ENCODE assay signal across 11 mouse cellular contexts in the genomic region with DNA sequence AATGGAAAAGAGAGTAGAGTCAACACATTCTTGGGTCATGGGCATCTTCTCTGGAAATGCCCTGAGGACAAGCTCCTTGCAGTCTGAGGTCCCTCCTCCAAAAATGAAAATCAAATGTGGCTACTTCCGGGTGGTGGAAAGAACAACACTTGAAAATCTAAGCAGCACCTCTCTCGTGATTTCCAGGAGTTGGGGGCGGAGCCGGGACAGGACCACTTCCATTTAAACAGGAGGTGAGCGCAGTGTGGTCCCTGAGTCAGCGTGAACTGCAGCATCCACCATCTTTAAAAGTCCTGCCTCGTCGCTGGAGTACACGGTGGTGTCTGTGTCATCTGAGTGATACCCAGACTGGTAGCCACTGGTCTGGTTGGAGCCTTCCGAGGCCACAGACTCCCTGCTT. TPM values are rescaled to one million over a fixed set of nuclear protein-coding genes. Genes with fewer than 3 reads are reported as not detected.
DNase-seq lines count a peak whose midpoint lies in the region; ATAC-seq lines count a peak whose summit lies in the region.
"Had no signal": no experiment of that assay in that cellular context is flagged by ENCODE, and none has a peak within 500 bp of the region (broad histone marks: within the 10 kb centered on the region; RNA-seq: fewer than 3 reads in every experiment).

No protein-coding gene starts in this region.

- H3K27me3 ChIP-seq in heart, embryonic 14.5 days (ENCODE audit: control insufficient read depth, insufficient read depth, low read length): no peaks in the 10 kb centered on the region
- no peaks in the 10 kb centered on the region for H3K27me3 ChIP-seq in lung, embryonic 15.5 days

- H3K4me2 ChIP-seq in heart, embryonic 14.5 days (ENCODE audit: low read length): peak overlapping the region; percentile 39; the same call in 1 of the 2 replicates
- no peak overlapping the region for H3K4me2 ChIP-seq in lung, embryonic 15.5 days
- H3K4me2 ChIP-seq: hindbrain, embryonic 14.5 days had no signal

- H3K4me1 ChIP-seq in heart, embryonic 14.5 days (ENCODE audit: control insufficient read depth in 2 of 2, insufficient read depth in 2 of 2, low read length in 2 of 2): peaks cover 23 to 40% of the 10 kb centered on the region in 2 experiments
- peaks cover 12% of the 10 kb centered on the region; the same call in 1 of the 2 replicates for H3K4me1 ChIP-seq in lung, embryonic 15.5 days

- no peaks in the 10 kb centered on the region for H3K9me3 ChIP-seq in heart, embryonic 14.5 days (ENCODE audit: control insufficient read depth, low read length)
- no peaks in the 10 kb centered on the region for H3K9me3 ChIP-seq in lung, embryonic 15.5 days
- H3K9me3 ChIP-seq: forebrain, embryonic 10.5 days; liver, embryonic 13.5 days had no signal

- peak overlapping the region in 1 of 2 experiments; percentile 75; a peak in 3 of 4 replicates for H3K27ac ChIP-seq in heart, embryonic 14.5 days (replicated peaks in 1 of 2; ENCODE audit: control insufficient read depth in 1 of 2, insufficient read depth in 1 of 2, low read depth in 2 of 2, low read length in 2 of 2)
- H3K27ac ChIP-seq in lung, embryonic 15.5 days: peak overlapping the region; percentile 36
- H3K27ac ChIP-seq: forebrain, embryonic 10.5 days; hindbrain, embryonic 14.5 days; liver, embryonic 13.5 days had no signal

- whole genome bisulfite sequencing in heart, embryonic 14.5 days: 75% methylated on average over 10 of the region's 10 CpGs
- WGBS in lung, embryonic 15.5 days: 72% methylated on average over 10 of the region's 10 CpGs

- no peak for ATAC-seq in heart, embryonic 14.5 days (ENCODE audit: insufficient number of reproducible peaks, insufficient read depth, low FRiP score, low read depth)
- ATAC-seq in lung, embryonic 15.5 days (ENCODE audit: borderline replicate concordance, extremely low read depth, low FRiP score, low TSS enrichment): no peak

- no peak for DNase-seq in heart, postnatal 14 days
- DNase-seq in lung, postnatal 14 days: no peak
- DNase-seq in ZHBTc4 (ENCODE audit: low read depth, low spot score): peak; percentile 58
- peak; percentile 21 for DNase-seq in thymus, postnatal 25 days
- no peak for DNase-seq in layer of hippocampus, adult 18-20 months (ENCODE audit: low spot score in 2 of 2)
- DNase-seq: cerebellum, adult 2 months; liver, embryonic 13.5 days had no signal

- no peak overlapping the region for H3K4me3 ChIP-seq in heart, embryonic 14.5 days (ENCODE audit: control insufficient read depth in 1 of 2, insufficient read depth in 1 of 2, low read depth in 1 of 2, low read length in 2 of 2)
- H3K4me3 ChIP-seq in lung, embryonic 15.5 days: no peak overlapping the region
- H3K4me3 ChIP-seq: forebrain, embryonic 10.5 days had no signal

- H3K36me3 ChIP-seq in heart, embryonic 14.5 days (ENCODE audit: control insufficient read depth, insufficient read depth, low read length): peaks cover 13% of the 10 kb centered on the region; the same call in 1 of the 2 replicates
- H3K36me3 ChIP-seq in lung, embryonic 15.5 days: no peaks in the 10 kb centered on the region
- H3K36me3 ChIP-seq: forebrain, embryonic 10.5 days; liver, embryonic 13.5 days had no signal

- intact Hi-C loops in heart, postnatal 14 days (cut with DNase I): no loop called here

- no peak overlapping the region for H3K9ac ChIP-seq in heart, embryonic 14.5 days (ENCODE audit: low read length)
- no peak overlapping the region for H3K9ac ChIP-seq in lung, embryonic 15.5 days
- H3K9ac ChIP-seq: hindbrain, embryonic 14.5 days had no signal

RNA-seq across cellular contexts. Expression of a gene that starts 44.1 kb away (rescaled TPM):
- 44.3 and 44.5 TPM in 2 replicates for polyA plus RNA-seq in heart, embryonic 14.5 days (2014; fragmentation: Nextera tagmentation; extraction: Ambion mirVana)
- total RNA-seq in heart, postnatal 14 days (2021): 100 to 1,000 TPM in 1 of 2 experiments, 10 to 100 TPM in 1; 89.7 to 101 TPM
- 55.3 and 60.7 TPM in 2 replicates for polyA plus RNA-seq in lung, embryonic 15.5 days (2015; fragmentation: Nextera tagmentation; extraction: Ambion mirVana)
- total RNA-seq in layer of hippocampus, adult 18-20 months (2021): 1 to 10 TPM; 4.4 to 6.4 TPM

Comparison
In these comparisons a context has a peak if more than half of its experiments do, and no peak if none do; other contexts are left out.
1. DNase-seq: peak in ZHBTc4 (single experiment) and thymus, postnatal 25 days (single experiment); none in heart, postnatal 14 days (0 of 2), lung, postnatal 14 days (single experiment) and layer of hippocampus, adult 18-20 months (0 of 2).
2. RNA of a gene that starts 44.1 kb away (total RNA-seq): 89.7 to 101 TPM in heart, postnatal 14 days; 4.4 to 6.4 TPM in layer of hippocampus, adult 18-20 months; every median in the first group is over 10 times any median in the second.